Mouse (Mus musculus) macrophage (primary cell): ENCODE measurements around the gene Osbpl6. TPM values are rescaled to one million over a fixed set of nuclear protein-coding genes. Genes with fewer than 3 reads are reported as not detected.
"Not testable (repeated sequence)": the region's sequence is repeated elsewhere in the genome, so short reads cannot be mapped to it uniquely, and the experiment has no call there.

ENCODE experiments used
- H3K27ac ChIP-seq: fragments of 350-480 bp; formaldehyde crosslinking; 2 replicates; pipeline ENCODE4 v1.9.0; 2021
- H3K36me3 ChIP-seq: fragments of 350-480 bp; formaldehyde crosslinking; 2 replicates; pipeline ENCODE4 v1.9.0; 2021; ENCODE audit errors: inconsistent target
- H3K4me3 ChIP-seq: fragments of 350-480 bp; formaldehyde crosslinking; 2 replicates; pipeline ENCODE4 v1.9.0; 2021; ENCODE audit errors: inconsistent target
- H3K79me2 ChIP-seq: fragments of 350-480 bp; formaldehyde crosslinking; 2 replicates; pipeline ENCODE4 v1.9.0; 2021; ENCODE audit errors: inconsistent target
- WGBS: methylation state at CpG from one replicate; pipeline ENCODE4 v1.1.7; 2026; ENCODE audit warnings: inconsistent platforms; ENCODE audit not compliant: missing documents; 5-methylcytosine and 5-hydroxymethylcytosine counted together
- polyA plus RNA-seq: library from polyadenylated mRNA; stranded (reverse); fragments of 250-400 nt; gene quantifications from 3 replicates; pipeline ENCODE4 v1.2.4, GENCODE M21; 2018; ENCODE audit warnings: inconsistent platforms

Osbpl6 gene
- polyA plus RNA-seq, 1 experiment from 2014 or later: not detected

DNA sequence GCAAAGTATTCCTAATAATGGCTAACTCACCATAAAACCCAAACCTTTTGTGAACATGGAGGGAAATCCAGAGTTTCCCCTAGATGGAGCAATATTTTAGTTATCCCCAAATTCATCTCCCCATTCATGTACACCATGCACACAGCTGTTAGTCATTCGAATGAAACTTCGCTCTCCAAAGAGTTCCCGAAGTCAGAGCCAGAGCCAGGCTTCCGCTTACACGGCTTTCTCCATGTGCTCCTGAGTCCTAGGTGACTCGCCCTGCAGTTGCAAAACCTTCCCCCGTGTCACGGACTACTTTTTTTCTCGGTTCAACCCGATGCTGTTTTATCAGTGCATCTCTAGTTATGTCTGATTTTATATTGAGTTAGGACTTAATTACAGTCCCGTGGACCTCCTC is 191.2 kb downstream of the Osbpl6 start:
- WGBS: 95% methylated on average over 11 of the region's 11 CpGs
- no peaks in the 10 kb centered on the region for H3K36me3 ChIP-seq

DNA sequence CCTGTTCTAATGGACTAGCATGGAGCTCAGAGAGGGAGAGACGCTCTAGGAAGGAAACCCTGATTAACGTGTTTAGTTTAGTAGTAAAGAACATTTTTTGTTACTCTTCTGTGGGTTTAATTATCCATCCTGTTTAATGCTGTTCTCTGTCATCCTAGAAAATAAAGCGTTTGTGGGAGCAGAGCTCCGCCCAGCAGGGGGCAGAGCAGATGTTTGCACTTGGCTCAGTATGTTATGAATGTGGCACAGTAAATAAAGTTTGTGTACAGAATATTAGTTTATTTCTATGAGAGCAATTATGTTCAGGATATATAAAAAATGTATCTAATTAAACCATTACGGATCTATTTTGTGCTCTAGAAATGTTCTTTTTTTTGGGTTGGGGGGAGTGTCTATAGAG is 192.9 kb downstream of the Osbpl6 start:
- no peaks in the 10 kb centered on the region for H3K79me2 ChIP-seq
- 73% methylated on average over 5 of the region's 5 CpGs for WGBS
- H3K36me3 ChIP-seq: no peaks in the 10 kb centered on the region
- H3K27ac ChIP-seq: no peak overlapping the region
- H3K4me3 ChIP-seq: no peak overlapping the region

More for the DNA sequence above, 191.2 kb downstream of the Osbpl6 start:
- Histone ChIP-seq H3K27ac (no peak overlapping the region), H3K4me3 (no peak overlapping the region), H3K79me2 (no peaks in the 10 kb centered on the region)

- Histone ChIP-seq H3K4me3 (no peak overlapping the region), H3K27ac (no peak overlapping the region), H3K79me2 (no peaks in the 10 kb centered on the region), H3K36me3 (no peaks in the 10 kb centered on the region)
- WGBS: 100% methylated on average over 1 of the region's 1 CpGs
Measured at GRCm38 (mm10) chr2:76602256-76602655, 195.9 kb downstream of the Osbpl6 start.

- WGBS: 58% methylated on average over 3 of the region's 3 CpGs
- Histone ChIP-seq H3K79me2 (no peaks in the 10 kb centered on the region), H3K36me3 (no peaks in the 10 kb centered on the region), H3K27ac (no peak overlapping the region), H3K4me3 (no peak overlapping the region)
Measured at GRCm38 (mm10) chr2:76606704-76607103, 200.4 kb downstream of the Osbpl6 start.

- H3K27ac ChIP-seq: peak overlapping the region; percentile 49
- 27% methylated on average over 10 of the region's 10 CpGs for WGBS
Measured at GRCm38 (mm10) chr2:76610326-76611104, 204.2 kb downstream of the Osbpl6 start.

GRCm38 (mm10) chr2:76611996-76612395 is 205.7 kb downstream of the Osbpl6 start:
- Histone ChIP-seq H3K36me3 (no peaks in the 10 kb centered on the region), H3K4me3 (no peak overlapping the region), H3K27ac (no peak overlapping the region), H3K79me2 (no peaks in the 10 kb centered on the region)
- 97% methylated on average over 3 of the region's 3 CpGs for WGBS

More at GRCm38 (mm10) chr2:76610326-76611104, 204.2 kb downstream of the Osbpl6 start:
- Histone ChIP-seq H3K4me3 (no peak overlapping the region), H3K79me2 (no peaks in the 10 kb centered on the region), H3K36me3 (no peaks in the 10 kb centered on the region)

GRCm38 (mm10) chr2:76618078-76618477 is 211.8 kb downstream of the Osbpl6 start:
- no peak overlapping the region for H3K27ac ChIP-seq
- WGBS: 8% methylated on average over 1 of the region's 1 CpGs
- no peak overlapping the region for H3K4me3 ChIP-seq
- H3K36me3 ChIP-seq: no peaks in the 10 kb centered on the region
- no peaks in the 10 kb centered on the region for H3K79me2 ChIP-seq

- Histone ChIP-seq H3K4me3 (no peak overlapping the region), H3K36me3 (no peaks in the 10 kb centered on the region), H3K27ac (no peak overlapping the region), H3K79me2 (no peaks in the 10 kb centered on the region)
- WGBS: 40% methylated on average over 5 of the region's 5 CpGs
Measured at GRCm38 (mm10) chr2:76620188-76620587, 213.9 kb downstream of the Osbpl6 start.

- 88% methylated on average over 1 of the region's 1 CpGs for WGBS
- Histone ChIP-seq H3K79me2 (no peaks in the 10 kb centered on the region), H3K4me3 (no peak overlapping the region), H3K36me3 (no peaks in the 10 kb centered on the region; the same call in 1 of the 2 replicates), H3K27ac (no peak overlapping the region)
Measured at GRCm38 (mm10) chr2:76621724-76622123, 215.4 kb downstream of the Osbpl6 start.

GRCm38 (mm10) chr2:76622316-76622715 is 216.0 kb downstream of the Osbpl6 start:
- not testable (repeated sequence) for H3K79me2 ChIP-seq, H3K36me3 ChIP-seq, H3K4me3 ChIP-seq, H3K27ac ChIP-seq
- WGBS: 92% methylated on average over 2 of the region's 2 CpGs

DNA sequence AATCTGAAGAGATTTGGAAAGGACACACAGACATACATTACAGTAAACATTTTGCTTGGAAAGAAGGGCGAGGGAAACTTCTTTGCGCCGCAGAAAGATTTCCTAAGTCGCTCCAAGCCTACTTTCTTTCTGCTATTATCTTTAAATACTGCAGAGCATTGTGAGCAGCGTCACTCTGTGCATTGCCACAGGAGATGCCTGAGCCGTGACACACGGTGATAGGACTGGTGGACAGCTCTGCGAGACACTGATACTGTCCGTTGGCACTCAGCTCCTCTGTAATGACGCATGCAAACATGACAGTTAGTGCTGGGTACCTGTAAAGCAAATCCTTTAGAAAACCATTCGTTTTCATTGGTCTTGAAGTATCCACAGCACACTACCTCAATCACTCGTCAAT is 224.0 kb downstream of the Osbpl6 start:
- peaks cover 45% of the 10 kb centered on the region; the same call in 1 of the 2 replicates for H3K36me3 ChIP-seq
- no peaks in the 10 kb centered on the region for H3K79me2 ChIP-seq
- WGBS: 96% methylated on average over 12 of the region's 12 CpGs
- no peak overlapping the region for H3K27ac ChIP-seq
- H3K4me3 ChIP-seq: no peak overlapping the region

GRCm38 (mm10) chr2:76631600-76631999 is 225.3 kb downstream of the Osbpl6 start:
- H3K27ac ChIP-seq: no peak overlapping the region
- 92% methylated on average over 4 of the region's 4 CpGs for WGBS
- no peaks in the 10 kb centered on the region for H3K79me2 ChIP-seq
- no peak overlapping the region for H3K4me3 ChIP-seq
- peaks cover 58% of the 10 kb centered on the region; the same call in 1 of the 2 replicates for H3K36me3 ChIP-seq

DNA sequence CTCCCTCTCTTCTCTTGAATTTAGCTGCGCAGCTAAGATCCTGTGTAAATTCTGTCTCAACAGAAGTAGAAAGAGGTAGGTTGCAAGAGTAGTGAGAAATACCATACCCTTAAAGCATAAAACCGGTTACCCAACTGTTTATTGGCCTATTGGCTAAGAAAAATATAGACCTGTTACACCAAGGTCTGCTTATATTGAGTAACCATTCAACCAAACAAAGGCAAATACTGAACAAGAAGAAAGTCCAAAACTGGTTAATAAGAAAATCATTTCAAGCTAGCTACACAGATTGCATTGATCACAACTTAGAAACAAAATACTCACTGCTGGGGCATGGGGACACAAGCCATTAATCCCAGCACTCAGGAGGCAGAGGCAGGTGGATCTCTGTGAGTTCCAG is 233.3 kb downstream of the Osbpl6 start:
- Histone ChIP-seq H3K79me2 (no peaks in the 10 kb centered on the region), H3K27ac (no peak overlapping the region), H3K4me3 (no peak overlapping the region), H3K36me3 (peaks cover 54% of the 10 kb centered on the region)
- 83% methylated on average over 2 of the region's 2 CpGs for WGBS

DNA sequence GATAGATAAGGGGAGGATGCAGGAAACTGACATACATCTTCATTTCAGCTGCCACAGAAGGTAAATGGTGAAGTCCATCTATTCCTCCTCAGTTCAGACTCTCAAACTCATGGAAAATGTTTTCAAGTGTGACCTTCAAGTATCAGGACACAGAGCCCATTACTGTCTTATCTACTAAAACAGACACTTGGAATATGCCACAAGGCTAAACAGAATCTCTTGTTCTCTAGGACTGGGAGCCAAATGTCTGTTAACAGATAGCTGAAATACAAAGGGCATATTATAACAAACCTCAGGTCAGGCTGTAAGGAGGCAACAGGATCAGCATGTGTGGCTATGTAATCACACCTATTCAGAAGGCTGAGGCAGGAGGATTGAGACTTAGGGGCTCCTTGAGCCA is 237.5 kb downstream of the Osbpl6 start:
- Histone ChIP-seq H3K4me3 (no peak overlapping the region), H3K27ac (no peak overlapping the region), H3K36me3 (peaks cover 24% of the 10 kb centered on the region), H3K79me2 (no peaks in the 10 kb centered on the region)

DNA sequence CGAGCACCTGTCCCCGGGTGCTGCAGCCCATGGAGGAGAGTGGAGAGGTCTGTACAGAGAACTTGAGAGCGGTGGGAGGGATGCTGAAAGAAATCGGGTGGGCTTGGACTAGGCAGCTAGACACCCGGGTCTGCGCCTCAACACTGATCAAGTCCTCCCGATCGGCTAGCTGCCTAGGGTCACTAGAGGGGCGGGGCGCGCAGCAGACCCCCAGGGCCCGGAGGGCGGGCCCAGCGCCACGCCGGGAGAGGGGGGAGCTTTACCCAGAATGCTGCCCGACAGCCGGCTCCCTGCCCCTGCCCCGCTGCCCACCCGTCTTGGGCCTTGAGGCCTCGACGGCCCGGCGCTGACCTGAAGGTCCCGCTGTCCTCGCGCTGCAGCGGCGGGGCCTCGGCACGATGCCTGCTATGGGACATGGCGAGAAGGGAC is 241.1 kb downstream of the Osbpl6 start:
- Histone ChIP-seq H3K36me3 (0 out of 2 replicates have a peak, but pooled peaks cover 6% of the 10 kb centered on the region), H3K4me3 (peak overlapping the region; percentile 47), H3K27ac (no peak overlapping the region), H3K79me2 (no peaks in the 10 kb centered on the region)
- 2% methylated on average over 29 of the region's 32 CpGs for WGBS
